ENCODE assay signal across 9 mouse cellular contexts in the genomic region with DNA sequence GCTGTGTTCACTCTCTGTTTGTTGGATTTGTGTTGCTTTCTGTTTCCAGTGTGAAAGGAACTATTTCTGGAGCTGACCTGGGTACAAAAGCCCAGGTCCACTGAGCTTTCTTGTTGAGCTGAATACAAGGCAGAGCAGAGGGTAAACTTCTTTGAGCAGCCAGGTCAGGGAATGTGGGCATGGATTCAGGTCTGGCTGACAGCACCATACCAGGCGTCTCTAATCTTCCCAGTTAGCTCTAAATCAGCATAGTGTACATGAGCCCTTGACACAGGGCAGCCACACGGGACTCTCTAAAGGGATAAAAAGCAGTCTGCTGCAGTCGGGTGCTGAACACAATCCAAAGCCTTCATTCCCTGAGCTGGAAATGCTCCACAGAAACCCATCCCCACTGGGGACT.
DNase-seq lines count a peak whose midpoint lies in the region; ATAC-seq and TF ChIP-seq lines count a peak whose summit lies in the region.
"Had no signal": no experiment of that assay in that cellular context is flagged by ENCODE, and none has a peak within 500 bp of the region (broad histone marks: within the 10 kb centered on the region; RNA-seq: fewer than 3 reads in every experiment).

No protein-coding gene starts in this region.

- H3K4me1 ChIP-seq in forebrain, postnatal 0 days (ENCODE audit: insufficient read depth), result no peaks in the 10 kb centered on the region
- H3K4me1 ChIP-seq in forebrain, embryonic 11.5 days (replicated peaks; ENCODE audit: control insufficient read depth, insufficient read depth, low read length), result no peaks in the 10 kb centered on the region
- H3K4me1 ChIP-seq in embryonic facial prominence, embryonic 10.5 days, result peaks cover 19% of the 10 kb centered on the region

- H3K27ac ChIP-seq in forebrain, postnatal 0 days (ENCODE audit: low read depth, low read length), result no peak overlapping the region
- no peak overlapping the region for H3K27ac ChIP-seq in forebrain, embryonic 11.5 days (ENCODE audit: low read depth, low read length)
- H3K27ac ChIP-seq in left cerebral cortex, adult 2 months, result no peak overlapping the region
- peak overlapping the region; percentile 40; the same call in 1 of the 2 replicates for H3K27ac ChIP-seq in embryonic facial prominence, embryonic 10.5 days (replicated peaks)
- H3K27ac ChIP-seq: limb, embryonic 13.5 days had no signal

- H3K27me3 ChIP-seq in forebrain, postnatal 0 days (ENCODE audit: insufficient read depth, low read length), result no peaks in the 10 kb centered on the region
- no peaks in the 10 kb centered on the region for H3K27me3 ChIP-seq in forebrain, embryonic 11.5 days (ENCODE audit: control insufficient read depth, insufficient read depth, low read length)
- H3K27me3 ChIP-seq in embryonic facial prominence, embryonic 10.5 days (replicated peaks; ENCODE audit: low read depth, poor library complexity, severe bottlenecking), result no peaks in the 10 kb centered on the region
- H3K27me3 ChIP-seq: limb, embryonic 13.5 days had no signal

- peak; percentile 36; the same call in 1 of the 2 replicates for ATAC-seq in forebrain, postnatal 0 days
- no peak for ATAC-seq in forebrain, embryonic 11.5 days (replicated peaks; ENCODE audit: low FRiP score)

- no peak overlapping the region for H3K4me2 ChIP-seq in forebrain, postnatal 0 days (ENCODE audit: low read depth)
- H3K4me2 ChIP-seq in forebrain, embryonic 11.5 days (ENCODE audit: low read depth, low read length, severe bottlenecking), result no peak overlapping the region
- H3K4me2 ChIP-seq: limb, embryonic 13.5 days had no signal

- no peak overlapping the region for H3K4me3 ChIP-seq in forebrain, postnatal 0 days (ENCODE audit: low read depth, low read length)
- H3K4me3 ChIP-seq in forebrain, embryonic 11.5 days (ENCODE audit: low read depth, low read length), result no peak overlapping the region
- H3K4me3 ChIP-seq in left cerebral cortex, adult 2 months, result no peak overlapping the region
- H3K4me3 ChIP-seq in embryonic facial prominence, embryonic 10.5 days, result no peak overlapping the region
- H3K4me3 ChIP-seq: limb, embryonic 13.5 days had no signal

- no peak for DNase-seq in forebrain, postnatal 0 days
- DNase-seq in forebrain, embryonic 11.5 days (ENCODE audit: low spot score), result no peak
- peak; percentile 28 for DNase-seq in left cerebral cortex, postnatal 4 days
- DNase-seq in left cerebral cortex, adult 2 months (ENCODE audit: extremely low spot score in 1 of 2, low spot score in 2 of 2), result no peak
- no peak for DNase-seq in embryonic facial prominence, embryonic 10.5 days (ENCODE audit: low spot score)
- DNase-seq in heart, postnatal 10 days, result peak; percentile 50 to 61
- DNase-seq in yolk sac, embryonic 10.5 days (ENCODE audit: low spot score), result no peak
- no peak for DNase-seq in layer of hippocampus, adult 9-10 months (ENCODE audit: low spot score)

- no peak for TF ChIP-seq CTCF in forebrain, postnatal 0 days (IDR thresholded peaks at IDR 0.05; ENCODE audit: low read depth)
- TF ChIP-seq CTCF in left cerebral cortex, adult 2 months (IDR thresholded peaks at IDR 0.05), result no peak

- no peaks in the 10 kb centered on the region for H3K36me3 ChIP-seq in forebrain, postnatal 0 days (ENCODE audit: insufficient read depth)
- no peaks in the 10 kb centered on the region for H3K36me3 ChIP-seq in forebrain, embryonic 11.5 days (ENCODE audit: control insufficient read depth, insufficient read depth, low read length)
- H3K36me3 ChIP-seq in embryonic facial prominence, embryonic 10.5 days (replicated peaks), result no peaks in the 10 kb centered on the region
- H3K36me3 ChIP-seq: limb, embryonic 13.5 days had no signal

- intact Hi-C loops in left cerebral cortex, postnatal 4 days (cut with DNase I), result no loop called here
- intact Hi-C loops in left cerebral cortex, adult 2 months (cut with DNase I), result no loop called here
- intact Hi-C loops in heart, postnatal 10 days (cut with DNase I), result no loop called here

- WGBS in forebrain, postnatal 0 days, result 18% methylated on average over 3 of the region's 3 CpGs
- WGBS in forebrain, embryonic 11.5 days, result 20% methylated on average over 3 of the region's 3 CpGs
- 35% methylated on average over 3 of the region's 3 CpGs for WGBS in embryonic facial prominence, embryonic 10.5 days

- no peak overlapping the region for H3K9ac ChIP-seq in forebrain, postnatal 0 days
- no peak overlapping the region for H3K9ac ChIP-seq in forebrain, embryonic 11.5 days (ENCODE audit: low read length)
- H3K9ac ChIP-seq: limb, embryonic 13.5 days had no signal

- H3K9me3 ChIP-seq in forebrain, postnatal 0 days (ENCODE audit: low read length), result no peaks in the 10 kb centered on the region
- no peaks in the 10 kb centered on the region for H3K9me3 ChIP-seq in forebrain, embryonic 11.5 days (ENCODE audit: control insufficient read depth, low read length)
- no peaks in the 10 kb centered on the region for H3K9me3 ChIP-seq in embryonic facial prominence, embryonic 10.5 days
- H3K9me3 ChIP-seq: limb, embryonic 13.5 days had no signal

Comparison
In these comparisons a context has a peak if more than half of its experiments do, and no peak if none do; other contexts are left out.
1. DNase-seq: peak in left cerebral cortex, postnatal 4 days (single experiment) and heart, postnatal 10 days (2 of 2); none in forebrain, postnatal 0 days (single experiment), forebrain, embryonic 11.5 days (single experiment), left cerebral cortex, adult 2 months (0 of 2), embryonic facial prominence, embryonic 10.5 days (single experiment), yolk sac, embryonic 10.5 days (single experiment) and layer of hippocampus, adult 9-10 months (single experiment).